8 mouse cellular contexts compared by ENCODE assay signal in genomic region chr6:29170952-29171388, GRCm38 (mm10). TPM values are rescaled to one million over a fixed set of nuclear protein-coding genes. Genes with fewer than 3 reads are reported as not detected.
DNase-seq lines count a peak whose midpoint lies in the region; ATAC-seq lines count a peak whose summit lies in the region.

No protein-coding gene starts in this region.

- intact Hi-C loops in left cerebral cortex, postnatal 14 days (cut with DNase I): no loop called here

- DNase-seq in adrenal gland, adult 18-20 months (ENCODE audit: low spot score in 2 of 2): peak; percentile 69 to 77
- DNase-seq in embryo, embryonic 10 days (ENCODE audit: low spot score): peak; percentile 90
- DNase-seq in gastrocnemius, postnatal 25 days: peak; percentile 65
- DNase-seq in left cerebral cortex, postnatal 14 days (ENCODE audit: low spot score in 2 of 2): peak; percentile 77 to 80
- peak; percentile 77 for DNase-seq in right cerebral cortex, postnatal 25 days
- peak; percentile 79 for DNase-seq in yolk sac, embryonic 10.5 days (ENCODE audit: low spot score)

- ATAC-seq in inflammation-experienced regulatory T-cells, adult 6 months: peak; percentile 44
- ATAC-seq in megakaryocyte-erythroid progenitor cell, adult 5-6 weeks (replicated peaks; ENCODE audit: low FRiP score, low TSS enrichment, poor library complexity, severe bottlenecking): peak; percentile 87

RNA-seq across cellular contexts. Expression of gene Rbm28, which starts 6.2 kb away (rescaled TPM):
- total RNA-seq in adrenal gland, adult 18-20 months (2021): 10 to 100 TPM; 32.4 to 34.3 TPM
- 10 to 100 TPM; 13.7 to 14.1 TPM for total RNA-seq in gastrocnemius, postnatal 25 days (2021)
- 10 to 100 TPM; 51.7 to 58.2 (median 54.8) TPM for polyA plus RNA-seq in inflammation-experienced regulatory T-cells, adult 6 months (2017; shearing (Covaris generic))
- total RNA-seq in left cerebral cortex, postnatal 14 days (2021): 10 to 100 TPM; 35.5 to 37.3 TPM
- 70.5 and 81.2 TPM in 2 replicates for total RNA-seq in megakaryocyte-erythroid progenitor cell, adult 5-6 weeks (2014; fragmentation: Nextera tagmentation)
- 63.8 and 71.0 TPM in 2 replicates for total RNA-seq in megakaryocyte-erythroid progenitor cell, adult 5-6 weeks (2017)

RNA-seq across cellular contexts. Expression of gene Prrt4, which starts 8.4 kb away (rescaled TPM):
- total RNA-seq in adrenal gland, adult 18-20 months (2021): 1 to 10 TPM; 1.3 to 3.9 TPM
- 1 to 10 TPM in 1 of 2 experiments, under 1 TPM in 1; 0.97 to 1.1 TPM for total RNA-seq in gastrocnemius, postnatal 25 days (2021)
- polyA plus RNA-seq in inflammation-experienced regulatory T-cells, adult 6 months (2017; shearing (Covaris generic)): not detected
- 1 to 10 TPM; 4.7 to 5.5 TPM for total RNA-seq in left cerebral cortex, postnatal 14 days (2021)
- total RNA-seq in megakaryocyte-erythroid progenitor cell, adult 5-6 weeks (2014; fragmentation: Nextera tagmentation): not detected in 2 replicates
- not detected in 2 replicates for total RNA-seq in megakaryocyte-erythroid progenitor cell, adult 5-6 weeks (2017)

RNA-seq across cellular contexts. Expression of gene Impdh1, which starts 45.2 kb away (rescaled TPM):
- total RNA-seq in adrenal gland, adult 18-20 months (2021): 10 to 100 TPM; 49.6 to 63.7 TPM
- total RNA-seq in gastrocnemius, postnatal 25 days (2021): 10 to 100 TPM; 13.6 to 15.5 TPM
- 10 to 100 TPM; 10.7 to 21.0 (median 14.8) TPM for polyA plus RNA-seq in inflammation-experienced regulatory T-cells, adult 6 months (2017; shearing (Covaris generic))
- 10 to 100 TPM; 86.5 to 99.2 TPM for total RNA-seq in left cerebral cortex, postnatal 14 days (2021)
- total RNA-seq in megakaryocyte-erythroid progenitor cell, adult 5-6 weeks (2014; fragmentation: Nextera tagmentation): 35.5 and 56.9 TPM in 2 replicates
- total RNA-seq in megakaryocyte-erythroid progenitor cell, adult 5-6 weeks (2017): 16.8 and 19.5 TPM in 2 replicates

Comparison
In these comparisons a context has a peak if more than half of its experiments do, and no peak if none do; other contexts are left out.
1. Peak in every context shown above with its lines: DNase-seq and ATAC-seq.